Comparison of ENCODE assay signal across 13 mouse cellular contexts in genomic region chr2:28597733-28598547, GRCm38 (mm10). TPM values are rescaled to one million over a fixed set of nuclear protein-coding genes. Genes with fewer than 3 reads are reported as not detected.
DNase-seq lines count a peak whose midpoint lies in the region; ATAC-seq lines count a peak whose summit lies in the region.
"Had no signal": no experiment of that assay in that cellular context is flagged by ENCODE, and none has a peak within 500 bp of the region (broad histone marks: within the 10 kb centered on the region; RNA-seq: fewer than 3 reads in every experiment).

No protein-coding gene starts in this region.

- 79% methylated on average over 7 of the region's 7 CpGs for WGBS in hindbrain, embryonic 11.5 days
- WGBS in hindbrain, embryonic 16.5 days = 73% methylated on average over 6 of the region's 7 CpGs
- 14% methylated on average over 7 of the region's 7 CpGs for WGBS in liver, embryonic 12.5 days (ENCODE audit: insufficient replicate concordance)

- H3K27ac ChIP-seq in hindbrain, embryonic 11.5 days (ENCODE audit: low read depth, low read length) = 0 out of 2 replicates have a peak overlapping the region, but pooled peaks have one; percentile 17
- H3K27ac ChIP-seq in hindbrain, embryonic 16.5 days (ENCODE audit: low read depth, low read length) = no peak overlapping the region
- H3K27ac ChIP-seq in liver, embryonic 12.5 days = peak overlapping the region; percentile 96

- no peak for DNase-seq in hindbrain, embryonic 11.5 days (ENCODE audit: low spot score)
- peak; percentile 33 for DNase-seq in thymus, postnatal 0 days (ENCODE audit: low spot score)
- DNase-seq in thymus, postnatal 25 days = no peak
- DNase-seq in layer of hippocampus, adult 8-10 months (ENCODE audit: low spot score in 2 of 2) = no peak
- no peak for DNase-seq in adrenal gland, postnatal 25 days
- DNase-seq in frontal cortex, postnatal 14 days (ENCODE audit: low spot score in 2 of 2) = no peak
- DNase-seq: adrenal gland, adult 2 months; kidney, adult 18-20 months; left cerebral cortex, postnatal 4 days had no signal

- H3K4me2 ChIP-seq in hindbrain, embryonic 11.5 days (replicated peaks; ENCODE audit: low read depth, low read length) = no peak overlapping the region
- H3K4me2 ChIP-seq in hindbrain, embryonic 16.5 days (ENCODE audit: low read length) = no peak overlapping the region
- H3K4me2 ChIP-seq in liver, embryonic 12.5 days = peak overlapping the region; percentile 64

- H3K4me1 ChIP-seq in hindbrain, embryonic 11.5 days (replicated peaks; ENCODE audit: control insufficient read depth, insufficient read depth, low read length) = no peaks in the 10 kb centered on the region
- no peaks in the 10 kb centered on the region for H3K4me1 ChIP-seq in hindbrain, embryonic 16.5 days (ENCODE audit: control insufficient read depth, insufficient read depth, low read depth, low read length)
- peaks cover 99% of the 10 kb centered on the region for H3K4me1 ChIP-seq in liver, embryonic 12.5 days

- H3K36me3 ChIP-seq in hindbrain, embryonic 11.5 days (ENCODE audit: control insufficient read depth, insufficient read depth, low read length) = no peaks in the 10 kb centered on the region
- H3K36me3 ChIP-seq in hindbrain, embryonic 16.5 days (ENCODE audit: control insufficient read depth, insufficient read depth, low read length) = no peaks in the 10 kb centered on the region
- H3K36me3 ChIP-seq in liver, embryonic 12.5 days = no peaks in the 10 kb centered on the region

- no peak overlapping the region for H3K9ac ChIP-seq in hindbrain, embryonic 11.5 days (ENCODE audit: low read depth, low read length)
- H3K9ac ChIP-seq in hindbrain, embryonic 16.5 days (ENCODE audit: low read depth, low read length) = no peak overlapping the region
- peak overlapping the region; percentile 76 for H3K9ac ChIP-seq in liver, embryonic 12.5 days

- H3K4me3 ChIP-seq in hindbrain, embryonic 11.5 days (ENCODE audit: low read depth, low read length) = no peak overlapping the region
- no peak overlapping the region for H3K4me3 ChIP-seq in hindbrain, embryonic 16.5 days (ENCODE audit: low read length)
- peak overlapping the region; percentile 13 for H3K4me3 ChIP-seq in liver, embryonic 12.5 days

- H3K9me3 ChIP-seq in hindbrain, embryonic 11.5 days (ENCODE audit: control insufficient read depth, low read length) = no peaks in the 10 kb centered on the region
- H3K9me3 ChIP-seq in hindbrain, embryonic 16.5 days (ENCODE audit: control insufficient read depth, low read length) = no peaks in the 10 kb centered on the region
- H3K9me3 ChIP-seq in liver, embryonic 12.5 days (replicated peaks) = peaks cover 4% of the 10 kb centered on the region; the same call in 1 of the 2 replicates

- H3K27me3 ChIP-seq in hindbrain, embryonic 11.5 days (ENCODE audit: control insufficient read depth, insufficient read depth, low read length) = no peaks in the 10 kb centered on the region
- H3K27me3 ChIP-seq in hindbrain, embryonic 16.5 days (replicated peaks; ENCODE audit: control insufficient read depth, insufficient read depth, low read length) = no peaks in the 10 kb centered on the region
- no peaks in the 10 kb centered on the region for H3K27me3 ChIP-seq in liver, embryonic 12.5 days (replicated peaks)

- 0 out of 2 replicates have a peak, but pooled peaks have one; percentile 43 for ATAC-seq in hindbrain, embryonic 11.5 days (ENCODE audit: low FRiP score)
- ATAC-seq in hindbrain, embryonic 16.5 days = no peak
- ATAC-seq in liver, embryonic 12.5 days = peak; percentile 83

RNA-seq across cellular contexts. Expression of gene Gtf3c5, which starts 14.4 kb away (rescaled TPM):
- 38.1 and 38.2 TPM in 2 replicates for polyA plus RNA-seq in hindbrain, embryonic 11.5 days (2014; fragmentation: Nextera tagmentation; extraction: Ambion mirVana)
- 39.5 and 44.1 TPM in 2 replicates for polyA plus RNA-seq in hindbrain, embryonic 16.5 days (2015; fragmentation: Nextera tagmentation; extraction: Ambion mirVana)
- polyA plus RNA-seq in thymus, postnatal 0 days (2015; fragmentation: Nextera tagmentation; extraction: Ambion mirVana) = 18.8 and 20.7 TPM in 2 replicates
- polyA plus RNA-seq in liver, embryonic 12.5 days (2016; fragmentation: Nextera tagmentation; extraction: Ambion mirVana) = 24.9 and 26.3 TPM in 2 replicates
- 10 to 100 TPM; 18.6 to 21.2 (median 19.5) TPM for total RNA-seq in layer of hippocampus, adult 8-10 months (2022)
- total RNA-seq in adrenal gland, postnatal 25 days (2021) = 22.3 and 24.4 TPM in 2 replicates

RNA-seq across cellular contexts. Expression of gene Gfi1b, which starts 23.8 kb away (rescaled TPM):
- 2.6 and 3.1 TPM in 2 replicates for polyA plus RNA-seq in hindbrain, embryonic 11.5 days (2014; fragmentation: Nextera tagmentation; extraction: Ambion mirVana)
- polyA plus RNA-seq in hindbrain, embryonic 16.5 days (2015; fragmentation: Nextera tagmentation; extraction: Ambion mirVana) = not detected in 2 replicates
- polyA plus RNA-seq in thymus, postnatal 0 days (2015; fragmentation: Nextera tagmentation; extraction: Ambion mirVana) = 1.1 and 1.8 TPM in 2 replicates
- 117 and 121 TPM in 2 replicates for polyA plus RNA-seq in liver, embryonic 12.5 days (2016; fragmentation: Nextera tagmentation; extraction: Ambion mirVana)
- not detected for total RNA-seq in layer of hippocampus, adult 8-10 months (2022)
- total RNA-seq in adrenal gland, postnatal 25 days (2021) = not detected in 2 replicates
- total RNA-seq: adrenal gland, adult 2 months; left cerebral cortex, postnatal 4 days had no signal
- polyA plus RNA-seq: cortical plate, adult 2 months had no signal

RNA-seq across cellular contexts. Expression of gene Cel, which starts 34.7 kb away (rescaled TPM):
- not detected in 2 replicates for polyA plus RNA-seq in hindbrain, embryonic 11.5 days (2014; fragmentation: Nextera tagmentation; extraction: Ambion mirVana)
- polyA plus RNA-seq in hindbrain, embryonic 16.5 days (2015; fragmentation: Nextera tagmentation; extraction: Ambion mirVana) = not detected in 2 replicates
- 0.44 and 0.50 TPM in 2 replicates for polyA plus RNA-seq in thymus, postnatal 0 days (2015; fragmentation: Nextera tagmentation; extraction: Ambion mirVana)
- polyA plus RNA-seq in liver, embryonic 12.5 days (2016; fragmentation: Nextera tagmentation; extraction: Ambion mirVana) = not detected in 2 replicates
- total RNA-seq in layer of hippocampus, adult 8-10 months (2022) = not detected
- total RNA-seq in adrenal gland, postnatal 25 days (2021) = 0.24 TPM in 1 of 2 replicates, not detected in the other
- total RNA-seq: CH12.LX; left cerebral cortex, postnatal 4 days had no signal
- polyA plus RNA-seq: adrenal gland, adult 2 months had no signal

RNA-seq across cellular contexts. Expression of gene Tsc1, which starts 43.1 kb away (rescaled TPM):
- 22.4 and 25.1 TPM in 2 replicates for polyA plus RNA-seq in hindbrain, embryonic 11.5 days (2014; fragmentation: Nextera tagmentation; extraction: Ambion mirVana)
- 28.8 and 30.6 TPM in 2 replicates for polyA plus RNA-seq in hindbrain, embryonic 16.5 days (2015; fragmentation: Nextera tagmentation; extraction: Ambion mirVana)
- polyA plus RNA-seq in thymus, postnatal 0 days (2015; fragmentation: Nextera tagmentation; extraction: Ambion mirVana) = 8.0 and 10.8 TPM in 2 replicates
- polyA plus RNA-seq in liver, embryonic 12.5 days (2016; fragmentation: Nextera tagmentation; extraction: Ambion mirVana) = 12.5 and 13.6 TPM in 2 replicates
- total RNA-seq in layer of hippocampus, adult 8-10 months (2022) = 10 to 100 TPM; 42.0 to 55.4 (median 49.8) TPM
- 22.3 and 22.8 TPM in 2 replicates for total RNA-seq in adrenal gland, postnatal 25 days (2021)

Comparison
In these comparisons a context has a peak if more than half of its experiments do, and no peak if none do; other contexts are left out.
1. RNA of gene Gfi1b, which starts 23.8 kb away (polyA plus RNA-seq): 117 to 121 TPM in liver, embryonic 12.5 days; 2.6 to 3.1 TPM in hindbrain, embryonic 11.5 days, 1.1 to 1.8 TPM in thymus, postnatal 0 days and not detected in hindbrain, embryonic 16.5 days; every median in the first group is over 10 times any median in the second.